Mouse (Mus musculus) brain, embryonic 14.5 days (tissue): Measurements from ENCODE around the gene Rac2.

Experiments used
- CTCF ChIP-seq: fragments of 200-500 bp; IDR thresholded peaks from 2 replicates; pipeline ENCODE4 v1.5.1; 2012; ENCODE audit warnings: inconsistent platforms, mild to moderate bottlenecking, moderate library complexity, borderline replicate concordance; ENCODE audit not compliant: insufficient read depth, insufficient read length; ENCODE audit errors: extremely low read depth
- POLR2A ChIP-seq: fragments of 200-500 bp; IDR thresholded peaks from 2 replicates; pipeline ENCODE4 v1.6.1; 2012; ENCODE audit warnings: mild to moderate bottlenecking, inconsistent platforms, borderline replicate concordance; ENCODE audit not compliant: poor library complexity, insufficient read depth, insufficient read length, severe bottlenecking; ENCODE audit errors: extremely low read depth

- no peak for TF ChIP-seq CTCF
- TF ChIP-seq POLR2A, result no peak
Observed at GRCm38 (mm10) chr15:78599529-78600193, 27.1 kb upstream of the Rac2 start.
